ENCODE assay signal across 11 mouse cellular contexts in genomic region chr7:79362830-79363229, GRCm38 (mm10). TPM values are rescaled to one million over a fixed set of nuclear protein-coding genes. Genes with fewer than 3 reads are reported as not detected.
A peak's percentile ranks its signal among the peaks of the same experiment; 100 is the strongest.
DNase-seq lines count a peak whose midpoint lies in the region; ATAC-seq lines count a peak whose summit lies in the region.
"Had no signal": no experiment of that assay in that cellular context is flagged by ENCODE, and none has a peak within 500 bp of the region (broad histone marks: within the 10 kb centered on the region; RNA-seq: fewer than 3 reads in every experiment).

No protein-coding gene starts in this region.

- H3K27ac ChIP-seq in heart, embryonic 15.5 days, result 0 out of 2 replicates have a peak overlapping the region, but pooled peaks have one; percentile 5
- no peak overlapping the region for H3K27ac ChIP-seq in heart, embryonic 10.5 days
- peak overlapping the region; percentile 59 for H3K27ac ChIP-seq in midbrain, embryonic 13.5 days
- H3K27ac ChIP-seq in midbrain, embryonic 10.5 days (replicated peaks), result no peak overlapping the region
- H3K27ac ChIP-seq in forebrain, embryonic 14.5 days (ENCODE audit: low read depth, low read length), result peak overlapping the region; percentile 80
- H3K27ac ChIP-seq in neural tube, embryonic 12.5 days, result peak overlapping the region; percentile 10; the same call in 1 of the 2 replicates
- H3K27ac ChIP-seq: liver, embryonic 13.5 days had no signal

- WGBS in heart, embryonic 15.5 days, result 80% methylated on average over 7 of the region's 7 CpGs
- 81% methylated on average over 7 of the region's 7 CpGs for WGBS in heart, embryonic 10.5 days
- 90% methylated on average over 7 of the region's 7 CpGs for WGBS in midbrain, embryonic 13.5 days
- WGBS in midbrain, embryonic 10.5 days, result 94% methylated on average over 7 of the region's 7 CpGs
- 84% methylated on average over 7 of the region's 7 CpGs for WGBS in forebrain, embryonic 14.5 days
- WGBS in neural tube, embryonic 12.5 days, result 93% methylated on average over 7 of the region's 7 CpGs

- intact Hi-C loops in gastrocnemius, postnatal 36 days (cut with DNase I), result no loop called here

- no peak overlapping the region for H3K9ac ChIP-seq in heart, embryonic 15.5 days
- no peak overlapping the region for H3K9ac ChIP-seq in midbrain, embryonic 13.5 days (replicated peaks)
- no peak overlapping the region for H3K9ac ChIP-seq in forebrain, embryonic 14.5 days (ENCODE audit: low read length)
- no peak overlapping the region for H3K9ac ChIP-seq in neural tube, embryonic 12.5 days
- H3K9ac ChIP-seq: liver, embryonic 13.5 days had no signal

- H3K9me3 ChIP-seq in heart, embryonic 15.5 days (replicated peaks), result no peaks in the 10 kb centered on the region
- no peaks in the 10 kb centered on the region for H3K9me3 ChIP-seq in heart, embryonic 10.5 days
- no peaks in the 10 kb centered on the region for H3K9me3 ChIP-seq in midbrain, embryonic 13.5 days
- H3K9me3 ChIP-seq in midbrain, embryonic 10.5 days (replicated peaks), result no peaks in the 10 kb centered on the region
- H3K9me3 ChIP-seq in forebrain, embryonic 14.5 days (replicated peaks; ENCODE audit: control insufficient read depth, low read length), result no peaks in the 10 kb centered on the region
- H3K9me3 ChIP-seq in neural tube, embryonic 12.5 days, result no peaks in the 10 kb centered on the region
- H3K9me3 ChIP-seq: liver, embryonic 13.5 days had no signal

- H3K36me3 ChIP-seq in heart, embryonic 15.5 days, result no peaks in the 10 kb centered on the region
- no peaks in the 10 kb centered on the region for H3K36me3 ChIP-seq in heart, embryonic 10.5 days
- H3K36me3 ChIP-seq in midbrain, embryonic 13.5 days, result peaks cover 63% of the 10 kb centered on the region
- peaks cover 56% of the 10 kb centered on the region for H3K36me3 ChIP-seq in midbrain, embryonic 10.5 days
- H3K36me3 ChIP-seq in forebrain, embryonic 14.5 days (ENCODE audit: control insufficient read depth, insufficient read depth, low read length), result peaks cover 54% of the 10 kb centered on the region
- H3K36me3 ChIP-seq in neural tube, embryonic 12.5 days, result peaks cover 42% of the 10 kb centered on the region

- no peak for DNase-seq in heart, embryonic 10.5 days (ENCODE audit: low spot score)
- DNase-seq in midbrain, embryonic 10.5 days (ENCODE audit: low spot score), result no peak
- DNase-seq in forebrain, embryonic 14.5 days (ENCODE audit: low spot score), result no peak
- DNase-seq in gastrocnemius, postnatal 36 days, result no peak
- no peak for DNase-seq in kidney, postnatal 10 days
- DNase-seq: cerebellum, adult 9-11 months had no signal

- ATAC-seq in heart, embryonic 15.5 days (replicated peaks; ENCODE audit: insufficient number of reproducible peaks, insufficient read depth, low FRiP score, low read depth), result no peak
- ATAC-seq in midbrain, embryonic 13.5 days, result no peak
- ATAC-seq in forebrain, embryonic 14.5 days, result 0 out of 2 replicates have a peak, but pooled peaks have one; percentile 11
- ATAC-seq in neural tube, embryonic 12.5 days (ENCODE audit: low FRiP score, low read depth), result no peak

- H3K27me3 ChIP-seq in heart, embryonic 15.5 days, result 0 out of 2 replicates have a peak, but pooled peaks cover 5% of the 10 kb centered on the region
- peaks cover 14% of the 10 kb centered on the region; the same call in 1 of the 2 replicates for H3K27me3 ChIP-seq in heart, embryonic 10.5 days (ENCODE audit: insufficient read depth, poor library complexity, severe bottlenecking)
- no peaks in the 10 kb centered on the region for H3K27me3 ChIP-seq in midbrain, embryonic 13.5 days
- H3K27me3 ChIP-seq in midbrain, embryonic 10.5 days (ENCODE audit: low read depth, poor library complexity, severe bottlenecking), result no peaks in the 10 kb centered on the region
- H3K27me3 ChIP-seq in forebrain, embryonic 14.5 days (replicated peaks; ENCODE audit: control insufficient read depth, insufficient read depth, low read length), result no peaks in the 10 kb centered on the region
- no peaks in the 10 kb centered on the region for H3K27me3 ChIP-seq in neural tube, embryonic 12.5 days (replicated peaks)
- H3K27me3 ChIP-seq: liver, embryonic 13.5 days had no signal

- H3K4me3 ChIP-seq in heart, embryonic 15.5 days, result no peak overlapping the region
- H3K4me3 ChIP-seq in heart, embryonic 10.5 days, result no peak overlapping the region
- H3K4me3 ChIP-seq in midbrain, embryonic 13.5 days (replicated peaks), result no peak overlapping the region
- no peak overlapping the region for H3K4me3 ChIP-seq in midbrain, embryonic 10.5 days
- no peak overlapping the region for H3K4me3 ChIP-seq in forebrain, embryonic 14.5 days (ENCODE audit: low read depth, low read length)
- H3K4me3 ChIP-seq in neural tube, embryonic 12.5 days, result no peak overlapping the region
- H3K4me3 ChIP-seq: liver, embryonic 13.5 days had no signal

- peaks cover 59% of the 10 kb centered on the region for H3K4me1 ChIP-seq in heart, embryonic 15.5 days (replicated peaks)
- H3K4me1 ChIP-seq in heart, embryonic 10.5 days, result peaks cover 63% of the 10 kb centered on the region
- H3K4me1 ChIP-seq in midbrain, embryonic 13.5 days (replicated peaks), result peaks cover 17% of the 10 kb centered on the region; the same call in 1 of the 2 replicates
- H3K4me1 ChIP-seq in midbrain, embryonic 10.5 days, result peaks cover 11% of the 10 kb centered on the region; the same call in 1 of the 2 replicates
- H3K4me1 ChIP-seq in forebrain, embryonic 14.5 days (ENCODE audit: control insufficient read depth, insufficient read depth, low read length), result peaks cover 3% of the 10 kb centered on the region; the same call in 1 of the 2 replicates
- H3K4me1 ChIP-seq in neural tube, embryonic 12.5 days, result peaks cover 40% of the 10 kb centered on the region

- H3K4me2 ChIP-seq in heart, embryonic 15.5 days, result no peak overlapping the region
- no peak overlapping the region for H3K4me2 ChIP-seq in midbrain, embryonic 13.5 days (replicated peaks)
- no peak overlapping the region for H3K4me2 ChIP-seq in forebrain, embryonic 14.5 days (ENCODE audit: low read length)
- no peak overlapping the region for H3K4me2 ChIP-seq in neural tube, embryonic 12.5 days (replicated peaks)
- H3K4me2 ChIP-seq: liver, embryonic 13.5 days had no signal

RNA-seq across cellular contexts. Expression of gene Rlbp1, which starts 24.0 kb away (rescaled TPM):
- polyA plus RNA-seq in heart, embryonic 15.5 days (2015; fragmentation: Nextera tagmentation; extraction: Ambion mirVana), result 0.30 TPM in 1 of 2 replicates, not detected in the other
- polyA plus RNA-seq in heart, embryonic 10.5 days (2016; fragmentation: Nextera tagmentation; extraction: Ambion mirVana), result 0.10 and 0.31 TPM in 2 replicates
- polyA plus RNA-seq in midbrain, embryonic 13.5 days (2015; fragmentation: Nextera tagmentation; extraction: Ambion mirVana), result 6.3 and 7.5 TPM in 2 replicates
- 0.31 and 0.91 TPM in 2 replicates for polyA plus RNA-seq in midbrain, embryonic 10.5 days (2016; fragmentation: Nextera tagmentation; extraction: Ambion mirVana)
- polyA plus RNA-seq in forebrain, embryonic 14.5 days (2014; fragmentation: Nextera tagmentation; extraction: Ambion mirVana), result 80.0 and 81.0 TPM in 2 replicates
- polyA plus RNA-seq in neural tube, embryonic 12.5 days (2016; fragmentation: Nextera tagmentation; extraction: Ambion mirVana), result 4.7 and 5.0 TPM in 2 replicates
- total RNA-seq in gastrocnemius, postnatal 36 days (2021), result not detected
- polyA plus RNA-seq: stomach, embryonic 14.5 days had no signal

RNA-seq across cellular contexts. Expression of gene Fanci, which starts 28.9 kb away (rescaled TPM):
- 7.3 and 8.1 TPM in 2 replicates for polyA plus RNA-seq in heart, embryonic 15.5 days (2015; fragmentation: Nextera tagmentation; extraction: Ambion mirVana)
- 15.8 and 16.1 TPM in 2 replicates for polyA plus RNA-seq in heart, embryonic 10.5 days (2016; fragmentation: Nextera tagmentation; extraction: Ambion mirVana)
- polyA plus RNA-seq in midbrain, embryonic 13.5 days (2015; fragmentation: Nextera tagmentation; extraction: Ambion mirVana), result 4.9 and 5.3 TPM in 2 replicates
- polyA plus RNA-seq in midbrain, embryonic 10.5 days (2016; fragmentation: Nextera tagmentation; extraction: Ambion mirVana), result 20.9 and 22.6 TPM in 2 replicates
- polyA plus RNA-seq in forebrain, embryonic 14.5 days (2014; fragmentation: Nextera tagmentation; extraction: Ambion mirVana), result 6.3 and 6.9 TPM in 2 replicates
- polyA plus RNA-seq in neural tube, embryonic 12.5 days (2016; fragmentation: Nextera tagmentation; extraction: Ambion mirVana), result 9.7 and 10.2 TPM in 2 replicates
- under 1 TPM; 0.13 to 0.37 TPM for total RNA-seq in gastrocnemius, postnatal 36 days (2021)

Comparison
In these comparisons a context has a peak if more than half of its experiments do, and no peak if none do; other contexts are left out.
1. H3K27ac ChIP-seq: peak in heart, embryonic 15.5 days (single experiment), midbrain, embryonic 13.5 days (single experiment), forebrain, embryonic 14.5 days (single experiment) and neural tube, embryonic 12.5 days (single experiment); none in heart, embryonic 10.5 days (single experiment) and midbrain, embryonic 10.5 days (single experiment).